Comparison of ENCODE assay signal across 8 mouse cellular contexts in genomic region chr11:98795015-98795713, GRCm38 (mm10). TPM values are rescaled to one million over a fixed set of nuclear protein-coding genes. Genes with fewer than 3 reads are reported as not detected.
DNase-seq lines count a peak whose midpoint lies in the region; ATAC-seq lines count a peak whose summit lies in the region.

TSS of gene Msl1 (plus strand) at chr11:98795516.

- WGBS in hindbrain, embryonic 16.5 days = under 1% methylated on average over 66 of the region's 89 CpGs

- H3K9ac ChIP-seq in hindbrain, embryonic 16.5 days (ENCODE audit: low read depth, low read length) = peak within 1 kb of the TSS; percentile 99

- peak within 1 kb of the TSS; percentile 75 for H3K4me2 ChIP-seq in hindbrain, embryonic 16.5 days (ENCODE audit: low read length)

- peak within 1 kb of the TSS; percentile 74 for H3K4me3 ChIP-seq in hindbrain, embryonic 16.5 days (ENCODE audit: low read length)
- peak within 1 kb of the TSS; percentile 99 for H3K4me3 ChIP-seq in megakaryocyte, embryonic 14.5 days (replicated peaks)

- peak; percentile 81 to 82 for DNase-seq in gastrocnemius, adult 8-10 months (ENCODE audit: low spot score in 2 of 2)
- peak; percentile 83 to 94 for DNase-seq in left cerebral cortex, postnatal 10 days (ENCODE audit: extremely low spot score in 1 of 2, low spot score in 2 of 2)
- DNase-seq in right cerebral cortex, postnatal 10 days (ENCODE audit: low spot score in 2 of 2) = peak; percentile 93 to 94
- peak; percentile 84 for DNase-seq in urinary bladder, postnatal 25 days (ENCODE audit: low spot score)

- peak; percentile 46 for ATAC-seq in activated CD4-positive, CD25-positive, alpha-beta regulatory T cell, adult 4 months
- peak; percentile 51 for ATAC-seq in common myeloid progenitor, adult 5-6 weeks (replicated peaks; ENCODE audit: low read depth, poor library complexity, severe bottlenecking)
- ATAC-seq in hindbrain, embryonic 16.5 days = peak; percentile 57

- intact Hi-C loops in left cerebral cortex, postnatal 10 days (cut with DNase I) = no loop called here

- peak within 1 kb of the TSS; percentile 100 for H3K27ac ChIP-seq in hindbrain, embryonic 16.5 days (ENCODE audit: low read depth, low read length)

- H3K27me3 ChIP-seq in hindbrain, embryonic 16.5 days (replicated peaks; ENCODE audit: control insufficient read depth, insufficient read depth, low read length) = no peaks in the 10 kb centered on the region
- no peaks in the 10 kb centered on the region for H3K27me3 ChIP-seq in megakaryocyte, embryonic 14.5 days (replicated peaks)

- peaks cover 29% of the 10 kb centered on the region for H3K4me1 ChIP-seq in hindbrain, embryonic 16.5 days (ENCODE audit: control insufficient read depth, insufficient read depth, low read depth, low read length)
- peaks cover 68% of the 10 kb centered on the region for H3K4me1 ChIP-seq in megakaryocyte, embryonic 14.5 days

- H3K9me3 ChIP-seq in hindbrain, embryonic 16.5 days (ENCODE audit: control insufficient read depth, low read length) = no peaks in the 10 kb centered on the region
- H3K9me3 ChIP-seq in megakaryocyte, embryonic 14.5 days = no peaks in the 10 kb centered on the region

- peaks cover 1% of the 10 kb centered on the region; the same call in 1 of the 2 replicates for H3K36me3 ChIP-seq in hindbrain, embryonic 16.5 days (ENCODE audit: control insufficient read depth, insufficient read depth, low read length)
- H3K36me3 ChIP-seq in megakaryocyte, embryonic 14.5 days (replicated peaks; ENCODE audit: low read length) = peaks cover 31% of the 10 kb centered on the region

RNA-seq across cellular contexts. Expression of gene Msl1, which starts in this region (rescaled TPM):
- 10 to 100 TPM; 19.9 to 22.0 TPM for polyA plus RNA-seq in activated CD4-positive, CD25-positive, alpha-beta regulatory T cell, adult 4 months (2017; shearing (Covaris generic))
- 72.8 and 88.2 TPM in 2 replicates for total RNA-seq in common myeloid progenitor, adult 5-6 weeks (2017)
- 10 to 100 TPM; 53.9 to 57.7 (median 55.8) TPM for total RNA-seq in gastrocnemius, adult 8-10 months (2022)
- polyA plus RNA-seq in hindbrain, embryonic 16.5 days (2015; fragmentation: Nextera tagmentation; extraction: Ambion mirVana) = 28.2 and 28.6 TPM in 2 replicates
- total RNA-seq in left cerebral cortex, postnatal 10 days (2021) = 100 to 1,000 TPM; 162 to 177 TPM
- polyA plus RNA-seq in megakaryocyte, embryonic 14.5 days (2012; ENCODE audit: insufficient read depth, low replicate concordance) = 30.0 and 46.8 TPM in 2 replicates

Comparison
In these comparisons a context has a peak if more than half of its experiments do, and no peak if none do; other contexts are left out.
1. Peak in every context shown above with its lines: DNase-seq, ATAC-seq, H3K4me3 ChIP-seq and H3K27ac ChIP-seq.